Mouse (Mus musculus) embryonic fibroblast, embryonic 13.5 days (primary cell): ENCODE measurements around the gene Pcbp4.
"Not testable (repeated sequence)": the region's sequence is repeated elsewhere in the genome, so short reads cannot be mapped to it uniquely, and the experiment has no call there.

ENCODE experiments used
- CTCF ChIP-seq: IDR thresholded peaks from 2 replicates; pipeline ENCODE4 v1.5.1; 2011; ENCODE audit warnings: mild to moderate bottlenecking, control low read depth, low read length, moderate library complexity, borderline replicate concordance; ENCODE audit not compliant: insufficient read depth
- POLR2A ChIP-seq: IDR thresholded peaks from 2 replicates; pipeline ENCODE4 v1.6.1; 2011; ENCODE audit warnings: low read depth, mild to moderate bottlenecking, control low read depth, low read length, moderate library complexity

GRCm38 (mm10) chr9:106487602-106488001, 34.5 kb downstream of the Pcbp4 start:
- TF ChIP-seq CTCF, POLR2A: not testable (repeated sequence)
